Mouse (Mus musculus) liver, embryonic 14.5 days (tissue): ENCODE results near the gene Gm20683. TPM values are rescaled to one million over a fixed set of nuclear protein-coding genes. Genes with fewer than 3 reads are reported as not detected.

Source experiments
- ATAC-seq: fragments of 200-750 bp; cut with Nextera tagmentation; 2 replicates; pipeline ENCODE4 v1.8.0; 2017; ENCODE audit warnings: moderate number of reproducible peaks, mild to moderate bottlenecking, moderate library complexity; ENCODE audit not compliant: insufficient read depth
- DNase-seq, 3 experiments: peaks; one replicate each; pipeline ENCODE4 v3.0.0-alpha.2; 2012 to 2013; ENCODE audit warnings: low read depth in 3 of 3, low spot score in 3 of 3
- H3K27ac ChIP-seq: fragments of 300-500 bp; sonication (generic); 2 replicates; pipeline ENCODE4 v1.5.1; 2014; ENCODE audit warnings: moderate library complexity, mild to moderate bottlenecking, control low read depth, inconsistent platforms
- H3K27me3 ChIP-seq: fragments of 300-500 bp; sonication (generic); 2 replicates; pipeline ENCODE4 v1.6.1; 2014; ENCODE audit warnings: mild to moderate bottlenecking, low read length, moderate library complexity; ENCODE audit not compliant: control insufficient read depth, insufficient read depth
- H3K36me3 ChIP-seq: fragments of 300-500 bp; sonication (generic); replicated peaks from 2 replicates; pipeline ENCODE4 v1.6.1; 2014; ENCODE audit warnings: low read depth; ENCODE audit not compliant: control insufficient read depth, insufficient read depth
- H3K4me1 ChIP-seq, 2 experiments: fragments of 200-500 bp in 1 of 2; fragments of 300-500 bp in 1 of 2; sonication (generic) in 1 of 2; replicated peaks; 2 replicates each; pipeline ENCODE4 v1.6.1; 2012 to 2014; ENCODE audit warnings: antibody characterized with exemption in 1 of 2, inconsistent platforms in 1 of 2, low read length in 1 of 2; ENCODE audit not compliant: control insufficient read depth in 2 of 2, insufficient read depth in 2 of 2
- H3K4me2 ChIP-seq: fragments of 300-500 bp; sonication (generic); 2 replicates; pipeline ENCODE4 v1.6.1; 2014; ENCODE audit warnings: low read depth, mild to moderate bottlenecking, control low read depth, moderate library complexity
- H3K4me3 ChIP-seq, 2 experiments: fragments of 200-500 bp in 1 of 2; fragments of 300-500 bp in 1 of 2; sonication (generic) in 1 of 2; 2 replicates each; pipeline ENCODE4 v1.5.1; 2012 to 2014; ENCODE audit warnings: low read depth in 2 of 2, low read length in 2 of 2, mild to moderate bottlenecking in 2 of 2, control low read depth in 1 of 2, inconsistent platforms in 1 of 2, moderate library complexity in 1 of 2; ENCODE audit not compliant: insufficient read depth in 1 of 2
- H3K9ac ChIP-seq: fragments of 300-500 bp; sonication (generic); replicated peaks from 2 replicates; pipeline ENCODE4 v1.6.1; 2014; ENCODE audit warnings: mild to moderate bottlenecking, control low read depth, moderate library complexity
- H3K9me3 ChIP-seq: fragments of 300-500 bp; sonication (generic); 2 replicates; pipeline ENCODE4 v1.6.1; 2016; ENCODE audit warnings: low read length, mixed read lengths; ENCODE audit not compliant: control insufficient read depth
- CTCF ChIP-seq: IDR thresholded peaks from 2 replicates; pipeline ENCODE4 v1.5.1; 2016; ENCODE audit warnings: antibody characterized with exemption, low read depth, control low read depth
- EP300 ChIP-seq: IDR thresholded peaks from 2 replicates; pipeline ENCODE4 v1.6.1; 2016; ENCODE audit warnings: antibody characterized with exemption, low read depth
- WGBS: fragments of 180-500 bp; shearing (Covaris S2); extraction: QIAGEN DNeasy Blood & Tissue Kit; methylation state at CpG from one replicate; pipeline ENCODE4 v1.1.7; 2014; ENCODE audit not compliant: insufficient replicate concordance; 5-methylcytosine and 5-hydroxymethylcytosine counted together
- polyA plus RNA-seq, 2 experiments: library from polyadenylated mRNA; depleted of rRNA in 1 of 2; stranded (reverse) in 1 of 2; unstranded in 1 of 2; fragments of >200 nt; fragmentation: Nextera tagmentation in 1 of 2; extraction: Ambion mirVana in 1 of 2; gene quantifications; 2 replicates each; pipeline versions ENCODE4 v1.2.1 to v1.2.3; 2012 to 2014

The Gm20683 gene
- polyA plus RNA-seq, 2 experiments, result 3.3 TPM; not detected in 1

GRCm38 (mm10) chr17:25802825-25803517 lies 38.6 kb downstream of the Gm20683 start:
- H3K27me3 ChIP-seq, result peaks cover 2% of the 10 kb centered on the region
- no peak for ATAC-seq

GRCm38 (mm10) chr17:25801029-25801428 lies 40.5 kb downstream of the Gm20683 start:
- no peak overlapping the region for H3K9ac ChIP-seq
- H3K9me3 ChIP-seq, result no peaks in the 10 kb centered on the region
- H3K27ac ChIP-seq, result no peak overlapping the region
- no peak for ATAC-seq
- no peaks in the 10 kb centered on the region for H3K36me3 ChIP-seq
- WGBS, result 5% methylated on average over 6 of the region's 6 CpGs
- no peak for TF ChIP-seq EP300
- peak; percentile 86 for TF ChIP-seq CTCF
- H3K4me3 ChIP-seq, result no peak overlapping the region
- peaks cover 4 to 8% of the 10 kb centered on the region in 2 experiments for H3K4me1 ChIP-seq
- peak in 1 of 3 experiments; percentile 58 for DNase-seq
- H3K4me2 ChIP-seq, result no peak overlapping the region
- H3K27me3 ChIP-seq, result no peaks in the 10 kb centered on the region; the same call in 1 of the 2 replicates

More at GRCm38 (mm10) chr17:25802825-25803517, 38.6 kb downstream of the Gm20683 start:
- TF ChIP-seq EP300 (no peak), CTCF (no peak)
- no peak for DNase-seq
- Histone ChIP-seq H3K27ac (no peak overlapping the region), H3K4me2 (no peak overlapping the region), H3K4me3 (no peak overlapping the region), H3K9me3 (no peaks in the 10 kb centered on the region), H3K9ac (no peak overlapping the region), H3K4me1 (no peaks in the 10 kb centered on the region), H3K36me3 (no peaks in the 10 kb centered on the region)
- WGBS, result 10% methylated on average over 10 of the region's 10 CpGs

DNA sequence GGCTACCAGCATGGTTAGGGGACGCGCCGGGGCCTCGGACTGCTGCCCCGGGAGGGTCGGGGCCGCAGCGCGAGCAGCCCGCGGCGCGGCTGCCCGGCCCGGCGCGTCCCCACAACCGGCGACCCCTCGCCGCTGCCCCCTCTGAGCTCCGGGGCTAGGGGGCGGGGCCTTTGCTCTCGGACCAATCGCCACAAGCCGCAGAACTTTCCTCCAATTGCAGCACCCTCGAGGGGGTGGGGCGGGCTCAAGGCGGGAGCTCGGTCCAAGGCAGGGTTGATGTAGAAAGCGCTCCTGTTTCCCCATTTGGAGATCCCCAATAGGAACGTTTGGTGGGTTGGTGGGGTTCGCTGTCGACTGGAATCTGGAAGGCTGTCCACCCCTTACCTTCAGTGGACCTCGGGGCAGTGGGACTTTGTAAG lies 44.6 kb downstream of the Gm20683 start, which contains the start of gene Metrn:
TSS of gene Metrn (minus strand) at position 186 of the 419 bp plus-strand sequence.
- ATAC-seq (peak; percentile 79), DNase-seq (peak; percentile 70 to 75 (median 73))
- Histone ChIP-seq H3K4me1 (peaks cover 11 to 20% of the 10 kb centered on the region in 2 experiments), H3K4me2 (peak within 1 kb of the TSS; percentile 92), H3K27me3 (no peaks in the 10 kb centered on the region), H3K27ac (no peak within 1 kb of the TSS), H3K9ac (peak within 1 kb of the TSS; percentile 74), H3K9me3 (no peaks in the 10 kb centered on the region), H3K4me3 (peak within 1 kb of the TSS; percentile 57 to 62), H3K36me3 (no peaks in the 10 kb centered on the region)
- no peak for TF ChIP-seq CTCF
- no peak for TF ChIP-seq EP300
- under 1% methylated on average over 35 of the region's 35 CpGs for WGBS

DNA sequence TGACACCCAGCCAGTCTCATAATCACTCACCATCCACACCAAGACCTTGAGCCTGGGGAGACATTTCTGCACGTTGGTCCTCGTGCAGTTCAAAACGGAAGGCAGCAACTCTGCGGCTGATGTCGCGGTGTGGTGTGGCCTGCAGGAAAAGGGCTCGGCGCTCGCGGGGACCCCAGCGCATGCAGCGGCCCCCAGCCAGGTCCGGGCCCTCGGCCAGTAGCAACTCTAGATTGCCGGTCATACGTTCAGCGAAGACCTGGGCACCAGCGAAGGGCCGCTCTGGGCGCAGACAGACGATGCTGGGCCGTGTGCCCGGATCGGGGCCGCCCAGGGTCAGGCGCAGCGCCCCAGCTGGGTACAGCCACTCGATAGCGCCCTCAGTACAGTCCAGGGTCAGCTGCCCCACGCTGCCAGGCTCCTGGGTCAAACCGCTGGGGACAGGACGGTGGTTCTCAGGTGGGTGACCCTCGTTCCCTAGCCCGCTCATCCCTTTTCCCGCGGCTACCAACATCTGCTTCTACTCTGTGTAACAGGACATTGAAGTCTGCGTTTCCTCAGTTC lies 45.3 kb downstream of the Gm20683 start:
- Histone ChIP-seq H3K27ac (no peak overlapping the region), H3K4me1 (peaks cover 11 to 22% of the 10 kb centered on the region in 2 experiments), H3K36me3 (no peaks in the 10 kb centered on the region), H3K4me3 (peak overlapping the region; percentile 57 to 62), H3K9ac (peak overlapping the region; percentile 74), H3K27me3 (no peaks in the 10 kb centered on the region), H3K9me3 (no peaks in the 10 kb centered on the region), H3K4me2 (peak overlapping the region; percentile 92)
- ATAC-seq (peak; percentile 8; the same call in 1 of the 2 replicates), DNase-seq (no peak)
- TF ChIP-seq EP300 (no peak), CTCF (peak; percentile 11; the same call in 1 of the 2 replicates)
- under 1% methylated on average over 37 of the region's 37 CpGs for WGBS

- DNase-seq (no peak), ATAC-seq (no peak)
- peak within 1 kb of the TSS; percentile 57 to 62 for H3K4me3 ChIP-seq
- peak within 1 kb of the TSS; percentile 92 for H3K4me2 ChIP-seq
- H3K36me3 ChIP-seq, result no peaks in the 10 kb centered on the region
- H3K4me1 ChIP-seq, result peaks cover 11 to 25% of the 10 kb centered on the region in 2 experiments
- peak within 1 kb of the TSS; percentile 74 for H3K9ac ChIP-seq
- WGBS, result 44% methylated on average over 6 of the region's 6 CpGs
- no peak for TF ChIP-seq EP300
- TF ChIP-seq CTCF, result no peak
- H3K27ac ChIP-seq, result no peak within 1 kb of the TSS
- H3K27me3 ChIP-seq, result no peaks in the 10 kb centered on the region
- no peaks in the 10 kb centered on the region for H3K9me3 ChIP-seq
These were observed 45.9 kb downstream of the Gm20683 start, which contains the start of gene AC134908.4 for GRCm38 (mm10) chr17:25795609-25796092. AC134908.4 (minus strand) TSS chr17:25795659.
